Mouse (Mus musculus): ENCODE results near the gene Impdh2. TPM values are rescaled to one million over a fixed set of nuclear protein-coding genes. Genes with fewer than 3 reads are reported as not detected.
"Not testable (repeated sequence)": the region's sequence is repeated elsewhere in the genome, so short reads cannot be mapped to it uniquely, and the experiment has no call there.

Impdh2 gene
- polyA plus RNA-seq, 1 experiment from 2014 or later, result 173 TPM

DNA sequence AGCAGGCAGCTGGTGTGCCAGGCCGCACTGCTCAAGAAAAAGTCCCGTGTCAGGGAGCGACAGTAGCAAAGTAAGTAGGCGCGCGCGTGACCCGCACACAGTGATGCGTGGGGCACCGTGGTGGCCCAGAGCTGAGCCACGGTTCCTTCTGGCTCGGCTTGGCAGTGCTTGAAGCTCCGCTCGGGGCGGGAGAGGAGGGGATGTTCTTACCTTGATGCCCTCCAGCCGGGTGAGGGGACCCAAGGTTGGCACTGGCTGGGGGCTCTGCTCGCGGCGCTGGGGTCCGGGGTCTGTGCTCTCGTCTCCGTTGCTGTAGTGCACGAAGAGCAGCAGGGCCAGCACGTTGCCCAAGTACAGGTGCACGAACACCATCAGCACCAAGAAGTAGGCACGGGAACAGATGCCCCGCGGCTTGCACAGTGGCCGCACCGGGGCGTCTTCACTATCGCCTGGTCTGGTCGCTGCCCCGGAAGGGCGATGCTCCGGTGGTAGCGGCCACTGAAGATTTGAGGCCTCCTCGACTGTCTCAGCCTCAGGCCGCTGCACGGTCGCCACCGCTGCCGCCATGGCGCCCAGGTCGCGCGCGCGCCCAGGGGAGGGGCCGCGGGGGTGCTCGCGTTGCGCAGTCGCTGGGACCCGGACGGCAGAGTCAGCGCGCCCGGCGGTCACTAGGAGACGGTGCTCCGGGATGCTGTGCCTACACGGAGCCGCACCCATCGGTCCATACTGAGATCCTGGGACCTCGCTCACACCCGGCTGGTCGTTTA is 37.1 kb downstream of the Impdh2 start, which contains the start of gene P4htm:
Gene P4htm, minus strand, starts transcription at position 670 of the 767 bp plus-strand sequence.
- peaks cover 9% of the 10 kb centered on the region for H3K4me1 ChIP-seq (ENCODE audit: control insufficient read depth, insufficient read depth, low read length)
- peak within 1 kb of the TSS; percentile 76 for H3K9ac ChIP-seq (ENCODE audit: low read depth, low read length)
- no peaks in the 10 kb centered on the region for H3K36me3 ChIP-seq (ENCODE audit: control insufficient read depth, insufficient read depth, low read length)
- peak within 1 kb of the TSS; percentile 92 for H3K4me2 ChIP-seq (ENCODE audit: low read depth, low read length)
- H3K4me3 ChIP-seq (ENCODE audit: low read length), result peak within 1 kb of the TSS; percentile 77
- no peaks in the 10 kb centered on the region for H3K9me3 ChIP-seq (ENCODE audit: control insufficient read depth, low read length)
- no peaks in the 10 kb centered on the region; the same call in 1 of the 2 replicates for H3K27me3 ChIP-seq (replicated peaks; ENCODE audit: control insufficient read depth, insufficient read depth, low read length)
- H3K27ac ChIP-seq (ENCODE audit: low read length), result no peak within 1 kb of the TSS
- WGBS, result 1% methylated on average over 69 of the region's 69 CpGs
- peak; percentile 80 for ATAC-seq

DNA sequence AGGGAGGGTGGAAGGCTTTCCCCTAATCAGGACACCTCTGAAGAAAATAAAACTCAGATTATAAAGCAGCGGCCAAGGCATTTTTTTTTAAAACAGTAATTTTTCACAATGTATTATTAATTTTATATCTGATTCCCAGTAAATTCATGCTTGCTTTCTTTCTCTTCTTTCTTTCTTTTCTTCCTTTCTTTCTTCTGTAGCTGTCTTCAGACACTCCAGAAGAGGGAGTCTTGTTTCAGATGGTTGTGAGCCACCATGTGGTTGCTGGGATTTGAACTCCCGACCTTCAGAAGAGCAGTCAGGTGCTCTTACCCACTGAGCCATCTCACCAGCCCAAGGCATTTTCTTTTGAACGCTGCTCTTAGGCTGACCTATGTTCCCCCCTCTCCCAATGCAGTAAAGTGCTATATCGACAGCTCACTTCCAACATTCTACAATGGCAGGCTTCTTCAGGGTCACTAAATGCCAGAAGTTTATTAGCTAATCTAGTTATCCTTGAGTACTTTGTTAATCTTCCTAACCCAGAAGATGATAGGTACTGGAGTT is 39.0 kb downstream of the Impdh2 start:
- H3K27me3 ChIP-seq (replicated peaks; ENCODE audit: control insufficient read depth, insufficient read depth, low read length), result no peaks in the 10 kb centered on the region; the same call in 1 of the 2 replicates
- no peaks in the 10 kb centered on the region for H3K9me3 ChIP-seq (ENCODE audit: control insufficient read depth, low read length)
- H3K9ac ChIP-seq (ENCODE audit: low read depth, low read length), result no peak overlapping the region
- ATAC-seq, result no peak
- peaks cover 4% of the 10 kb centered on the region; the same call in 1 of the 2 replicates for H3K36me3 ChIP-seq (ENCODE audit: control insufficient read depth, insufficient read depth, low read length)
- WGBS, result 77% methylated on average over 4 of the region's 4 CpGs
- H3K4me3 ChIP-seq (ENCODE audit: low read length), result no peak overlapping the region
- peaks cover 9% of the 10 kb centered on the region for H3K4me1 ChIP-seq (ENCODE audit: control insufficient read depth, insufficient read depth, low read length)
- no peak overlapping the region for H3K27ac ChIP-seq (ENCODE audit: low read length)
- H3K4me2 ChIP-seq (ENCODE audit: low read depth, low read length), result no peak overlapping the region

DNA sequence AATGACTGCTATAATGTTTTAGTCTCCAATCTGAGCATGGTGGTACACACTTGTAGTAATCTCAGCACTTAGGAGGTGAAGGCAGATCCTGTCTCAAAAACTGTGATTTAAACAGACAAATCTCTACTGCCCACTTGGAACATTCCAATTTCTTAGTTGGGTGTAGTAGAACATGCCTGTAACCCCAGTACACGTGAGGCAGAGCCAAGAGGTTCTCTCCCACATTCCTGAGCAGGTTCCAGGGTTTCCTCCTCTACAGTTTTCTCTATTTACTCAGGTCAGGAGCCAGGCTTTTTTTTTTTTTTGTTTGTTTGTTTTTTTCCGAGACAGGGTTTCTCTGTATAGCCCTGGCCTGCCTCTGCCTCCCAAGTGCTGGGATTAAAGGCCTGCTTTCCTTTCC is 39.9 kb downstream of the Impdh2 start:
- 41% methylated on average over 2 of the region's 2 CpGs for WGBS

DNA sequence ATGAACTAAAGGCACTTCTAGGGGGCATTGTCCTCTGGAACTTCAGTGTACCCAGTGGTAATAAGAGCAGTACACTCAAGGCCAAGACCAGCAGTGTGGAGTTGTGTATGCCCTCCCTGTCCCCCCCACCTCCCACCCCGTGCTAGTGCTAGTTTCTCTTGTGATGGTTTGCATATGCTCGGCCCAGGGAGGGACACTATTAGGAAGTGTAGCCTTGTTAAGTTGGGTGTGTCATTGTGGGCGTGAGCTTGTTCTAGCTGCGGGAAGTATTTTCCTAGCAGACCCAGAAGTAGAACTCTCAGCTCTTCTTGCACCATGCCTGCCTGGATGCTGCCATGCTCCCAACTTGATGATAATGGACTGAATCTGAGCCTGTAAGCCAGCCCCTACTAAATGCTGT is 41.9 kb downstream of the Impdh2 start:
- no peak for ATAC-seq
- Histone ChIP-seq H3K4me3 (ENCODE audit: low read length) (no peak overlapping the region), H3K27ac (ENCODE audit: low read length) (no peak overlapping the region), H3K4me2 (ENCODE audit: low read depth, low read length) (no peak overlapping the region), H3K36me3 (ENCODE audit: control insufficient read depth, insufficient read depth, low read length) (peaks cover 8% of the 10 kb centered on the region), H3K4me1 (ENCODE audit: control insufficient read depth, insufficient read depth, low read length) (peaks cover 4% of the 10 kb centered on the region), H3K9me3 (ENCODE audit: control insufficient read depth, low read length) (no peaks in the 10 kb centered on the region), H3K27me3 (replicated peaks; ENCODE audit: control insufficient read depth, insufficient read depth, low read length) (no peaks in the 10 kb centered on the region; the same call in 1 of the 2 replicates), H3K9ac (ENCODE audit: low read depth, low read length) (no peak overlapping the region)
- 62% methylated on average over 4 of the region's 4 CpGs for WGBS

More for the DNA sequence above, 39.9 kb downstream of the Impdh2 start:
- Histone ChIP-seq H3K4me3 (ENCODE audit: low read length) (no peak overlapping the region), H3K4me1 (ENCODE audit: control insufficient read depth, insufficient read depth, low read length) (peaks cover 9% of the 10 kb centered on the region), H3K27ac (ENCODE audit: low read length) (no peak overlapping the region), H3K9ac (ENCODE audit: low read depth, low read length) (no peak overlapping the region), H3K36me3 (ENCODE audit: control insufficient read depth, insufficient read depth, low read length) (peaks cover 4% of the 10 kb centered on the region; the same call in 1 of the 2 replicates), H3K9me3 (ENCODE audit: control insufficient read depth, low read length) (no peaks in the 10 kb centered on the region), H3K4me2 (ENCODE audit: low read depth, low read length) (no peak overlapping the region), H3K27me3 (replicated peaks; ENCODE audit: control insufficient read depth, insufficient read depth, low read length) (no peaks in the 10 kb centered on the region; the same call in 1 of the 2 replicates)
- no peak for ATAC-seq

DNA sequence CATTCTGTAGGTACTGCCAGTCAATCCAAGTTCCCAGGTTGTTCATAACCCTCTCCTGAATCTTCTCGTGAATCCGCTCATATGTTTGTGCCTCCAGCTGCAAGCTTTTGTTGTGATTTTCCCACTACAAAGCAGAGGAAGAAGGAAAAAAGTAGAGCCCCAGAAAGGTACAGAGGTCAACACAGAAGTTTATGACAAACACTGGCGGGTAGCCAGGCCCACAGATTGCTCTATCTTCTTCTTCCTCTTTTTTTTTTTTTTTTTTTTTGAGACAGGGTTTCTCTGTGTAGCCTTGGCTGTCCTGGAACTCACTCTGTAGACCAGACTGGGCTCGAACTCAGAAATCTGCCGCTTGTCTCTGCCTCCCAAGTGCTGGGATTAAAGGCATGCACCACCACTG is 47.8 kb downstream of the Impdh2 start:
- not testable (repeated sequence) for H3K4me2 ChIP-seq (ENCODE audit: low read depth, low read length); H3K9me3 ChIP-seq (ENCODE audit: control insufficient read depth, low read length); H3K4me1 ChIP-seq (ENCODE audit: control insufficient read depth, insufficient read depth, low read length); H3K27me3 ChIP-seq (replicated peaks; ENCODE audit: control insufficient read depth, insufficient read depth, low read length); H3K9ac ChIP-seq (ENCODE audit: low read depth, low read length); H3K4me3 ChIP-seq (ENCODE audit: low read length)
- Histone ChIP-seq H3K36me3 (ENCODE audit: control insufficient read depth, insufficient read depth, low read length) (peaks cover 25% of the 10 kb centered on the region), H3K27ac (ENCODE audit: low read length) (0 out of 2 replicates have a peak overlapping the region, but pooled peaks have one; percentile 7)
- WGBS, result 79% methylated on average over 5 of the region's 5 CpGs
- peak; percentile 29 for ATAC-seq

DNA sequence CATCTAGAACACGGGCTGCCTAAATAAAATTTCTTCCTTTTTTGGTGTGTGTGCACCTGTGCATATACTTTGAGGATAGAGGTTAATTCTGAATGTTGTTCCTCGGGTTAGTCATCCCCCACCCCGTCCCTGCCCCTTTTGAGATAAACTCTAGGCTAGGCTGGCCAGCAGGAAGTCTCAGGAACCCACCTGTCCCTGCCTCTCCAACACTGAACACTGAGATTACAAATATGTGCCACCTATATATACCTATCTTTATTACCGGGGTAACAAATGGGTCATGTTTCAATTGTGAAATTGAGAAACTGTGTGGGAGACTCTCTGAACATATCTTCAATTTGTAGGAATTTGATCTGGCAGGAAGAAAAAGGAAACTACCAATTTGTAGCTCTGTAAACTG is 48.8 kb downstream of the Impdh2 start:
- Histone ChIP-seq H3K36me3 (ENCODE audit: control insufficient read depth, insufficient read depth, low read length) (peaks cover 24% of the 10 kb centered on the region), H3K4me1 (ENCODE audit: control insufficient read depth, insufficient read depth, low read length) (no peaks in the 10 kb centered on the region), H3K4me2 (ENCODE audit: low read depth, low read length) (no peak overlapping the region), H3K4me3 (ENCODE audit: low read length) (no peak overlapping the region), H3K9me3 (ENCODE audit: control insufficient read depth, low read length) (no peaks in the 10 kb centered on the region), H3K27ac (ENCODE audit: low read length) (no peak overlapping the region), H3K27me3 (replicated peaks; ENCODE audit: control insufficient read depth, insufficient read depth, low read length) (no peaks in the 10 kb centered on the region), H3K9ac (ENCODE audit: low read depth, low read length) (no peak overlapping the region)
- WGBS, result 75% methylated on average over 4 of the region's 4 CpGs
- peak; percentile 80 for ATAC-seq

DNA sequence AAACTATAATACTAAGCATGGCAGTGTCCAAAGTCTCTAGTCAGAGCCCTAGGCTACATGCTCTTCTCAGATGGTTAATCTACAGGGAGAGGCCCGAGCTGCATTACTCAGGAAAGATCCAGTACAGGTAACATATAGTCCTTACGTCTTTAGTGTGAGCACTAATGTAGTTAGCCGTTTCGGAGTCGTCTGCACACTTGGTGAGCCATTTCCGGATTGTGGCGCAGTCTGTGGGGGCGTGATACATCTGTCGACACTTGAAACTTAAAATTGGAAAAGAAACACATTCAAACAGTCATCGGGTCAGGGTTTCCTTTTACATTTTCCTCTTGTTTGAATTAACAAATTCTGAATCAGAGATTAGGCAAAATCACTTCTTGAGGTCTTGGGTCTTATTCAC is 51.4 kb downstream of the Impdh2 start:
- Histone ChIP-seq H3K4me2 (ENCODE audit: low read depth, low read length) (no peak overlapping the region), H3K27ac (ENCODE audit: low read length) (no peak overlapping the region), H3K27me3 (replicated peaks; ENCODE audit: control insufficient read depth, insufficient read depth, low read length) (no peaks in the 10 kb centered on the region), H3K9me3 (ENCODE audit: control insufficient read depth, low read length) (no peaks in the 10 kb centered on the region), H3K36me3 (ENCODE audit: control insufficient read depth, insufficient read depth, low read length) (peaks cover 22% of the 10 kb centered on the region), H3K9ac (ENCODE audit: low read depth, low read length) (no peak overlapping the region), H3K4me1 (ENCODE audit: control insufficient read depth, insufficient read depth, low read length) (no peaks in the 10 kb centered on the region), H3K4me3 (ENCODE audit: low read length) (no peak overlapping the region)
- ATAC-seq, result no peak
- WGBS, result 97% methylated on average over 10 of the region's 10 CpGs

MicroRNAs encoded within 50 kb of the gene (microRNA counts, 519-probe panel; counts per million panel counts)
- microRNA mmu-miR-191 (2,968 counts per million, percentile 75 among the panel's probes with 10 or more counts), microRNA mmu-miR-425 (2,713 counts per million, percentile 67 among the panel's probes with 10 or more counts)

Small RNA genes lying within 50 kb of the gene (microRNA-seq; reads per million reads assigned to microRNA genes)
- gene Gm24083, result not detected
- gene Mir191, result not detected
- gene Mir425, result 2,666 reads per million, percentile 82 among the genes with 10 or more reads in this experiment

Other genes starting within 250 kb of the Impdh2 start
- gene Gpx1, start 221.4 kb upstream of the Impdh2 start, polyA plus RNA-seq (2015; fragmentation: Nextera tagmentation; extraction: Ambion mirVana), result 1,298 and 1,315 TPM in 2 replicates
- gene Usp4, start 212.4 kb upstream of the Impdh2 start, polyA plus RNA-seq (2015; fragmentation: Nextera tagmentation; extraction: Ambion mirVana), result 84.4 and 92.1 TPM in 2 replicates
- gene 1700102P08Rik, start 167.5 kb upstream of the Impdh2 start, polyA plus RNA-seq (2015; fragmentation: Nextera tagmentation; extraction: Ambion mirVana), result 0.49 and 0.55 TPM in 2 replicates
- 1.1 TPM in 2 replicates for gene Ccdc36, start 131.8 kb upstream of the Impdh2 start, polyA plus RNA-seq (2015; fragmentation: Nextera tagmentation; extraction: Ambion mirVana)
- gene BC048562, start 123.8 kb upstream of the Impdh2 start, polyA plus RNA-seq (2015; fragmentation: Nextera tagmentation; extraction: Ambion mirVana), result not detected in 2 replicates
- gene Ccdc71, start 99.8 kb upstream of the Impdh2 start, polyA plus RNA-seq (2015; fragmentation: Nextera tagmentation; extraction: Ambion mirVana), result 49.2 and 53.5 TPM in 2 replicates
- gene Klhdc8b, start 98.7 kb upstream of the Impdh2 start, polyA plus RNA-seq (2015; fragmentation: Nextera tagmentation; extraction: Ambion mirVana), result 44.7 and 49.6 TPM in 2 replicates
- gene Lamb2, start 80.5 kb upstream of the Impdh2 start, polyA plus RNA-seq (2015; fragmentation: Nextera tagmentation; extraction: Ambion mirVana), result 26.6 and 33.6 TPM in 2 replicates
- 35.7 and 42.8 TPM in 2 replicates for gene Usp19, start 69.7 kb upstream of the Impdh2 start, polyA plus RNA-seq (2015; fragmentation: Nextera tagmentation; extraction: Ambion mirVana)
- 111 and 118 TPM in 2 replicates for gene Qars, start 52.6 kb upstream of the Impdh2 start, polyA plus RNA-seq (2015; fragmentation: Nextera tagmentation; extraction: Ambion mirVana)
- 90.2 and 93.4 TPM in 2 replicates for gene Qrich1, start 43.5 kb upstream of the Impdh2 start, polyA plus RNA-seq (2015; fragmentation: Nextera tagmentation; extraction: Ambion mirVana)
- 41.1 and 42.1 TPM in 2 replicates for gene Ndufaf3, start 7.1 kb downstream of the Impdh2 start, polyA plus RNA-seq (2015; fragmentation: Nextera tagmentation; extraction: Ambion mirVana)
- gene Dalrd3, start 9.6 kb downstream of the Impdh2 start, polyA plus RNA-seq (2015; fragmentation: Nextera tagmentation; extraction: Ambion mirVana), result 100 and 115 TPM in 2 replicates
- 60.7 and 64.4 TPM in 2 replicates for gene Wdr6, start 18.5 kb downstream of the Impdh2 start, polyA plus RNA-seq (2015; fragmentation: Nextera tagmentation; extraction: Ambion mirVana)
- 4.5 and 5.0 TPM in 2 replicates for gene P4htm, start 37.4 kb downstream of the Impdh2 start, polyA plus RNA-seq (2015; fragmentation: Nextera tagmentation; extraction: Ambion mirVana)
- 41.2 and 42.9 TPM in 2 replicates for gene Arih2, start 89.1 kb downstream of the Impdh2 start, polyA plus RNA-seq (2015; fragmentation: Nextera tagmentation; extraction: Ambion mirVana)
- 111 and 117 TPM in 2 replicates for gene Slc25a20, start 101.8 kb downstream of the Impdh2 start, polyA plus RNA-seq (2015; fragmentation: Nextera tagmentation; extraction: Ambion mirVana)
- 32.8 and 36.9 TPM in 2 replicates for gene Prkar2a, start 129.0 kb downstream of the Impdh2 start, polyA plus RNA-seq (2015; fragmentation: Nextera tagmentation; extraction: Ambion mirVana)
- gene Ip6k2, start 223.5 kb downstream of the Impdh2 start, polyA plus RNA-seq (2015; fragmentation: Nextera tagmentation; extraction: Ambion mirVana), result 57.2 and 59.4 TPM in 2 replicates
- gene Nckipsd, start 248.1 kb downstream of the Impdh2 start, polyA plus RNA-seq (2015; fragmentation: Nextera tagmentation; extraction: Ambion mirVana), result 11.3 and 14.5 TPM in 2 replicates